Comparison of ENCODE assay signal across 13 mouse cellular contexts in genomic region chr5:128951472-128951871, GRCm38 (mm10). TPM values are rescaled to one million over a fixed set of nuclear protein-coding genes. Genes with fewer than 3 reads are reported as not detected.
A peak's percentile ranks its signal among the peaks of the same experiment; 100 is the strongest.
DNase-seq lines count a peak whose midpoint lies in the region; ATAC-seq lines count a peak whose summit lies in the region.
"Had no signal": no experiment of that assay in that cellular context is flagged by ENCODE, and none has a peak within 500 bp of the region (broad histone marks: within the 10 kb centered on the region; RNA-seq: fewer than 3 reads in every experiment).

No protein-coding gene starts in this region.

- H3K9ac ChIP-seq in heart, embryonic 14.5 days (ENCODE audit: low read length): no peak overlapping the region
- H3K9ac ChIP-seq in embryonic facial prominence, embryonic 13.5 days: no peak overlapping the region
- peak overlapping the region; percentile 85 for H3K9ac ChIP-seq in hindbrain, embryonic 14.5 days
- peak overlapping the region; percentile 84 for H3K9ac ChIP-seq in midbrain, embryonic 16.5 days (ENCODE audit: low read depth, low read length)

- 0 out of 4 replicates have a peak, but pooled peaks cover 0 to 4% of the 10 kb centered on the region in 2 experiments for H3K4me1 ChIP-seq in heart, embryonic 14.5 days (ENCODE audit: control insufficient read depth in 2 of 2, insufficient read depth in 2 of 2, low read length in 2 of 2)
- H3K4me1 ChIP-seq in embryonic facial prominence, embryonic 13.5 days: peaks cover 16% of the 10 kb centered on the region
- peaks cover 12% of the 10 kb centered on the region; the same call in 1 of the 2 replicates for H3K4me1 ChIP-seq in hindbrain, embryonic 14.5 days (replicated peaks; ENCODE audit: control insufficient read depth, insufficient read depth, low read length)
- peaks cover 17% of the 10 kb centered on the region for H3K4me1 ChIP-seq in midbrain, embryonic 16.5 days (ENCODE audit: control insufficient read depth, insufficient read depth, low read length)

- H3K27ac ChIP-seq in heart, embryonic 14.5 days (replicated peaks in 1 of 2; ENCODE audit: control insufficient read depth in 1 of 2, insufficient read depth in 1 of 2, low read depth in 2 of 2, low read length in 2 of 2): no peak overlapping the region
- H3K27ac ChIP-seq in embryonic facial prominence, embryonic 13.5 days: no peak overlapping the region
- H3K27ac ChIP-seq in hindbrain, embryonic 14.5 days: no peak overlapping the region
- H3K27ac ChIP-seq in midbrain, embryonic 16.5 days (ENCODE audit: low read length): peak overlapping the region; percentile 17; the same call in 1 of the 2 replicates

- H3K36me3 ChIP-seq in heart, embryonic 14.5 days (ENCODE audit: control insufficient read depth, insufficient read depth, low read length): no peaks in the 10 kb centered on the region
- no peaks in the 10 kb centered on the region for H3K36me3 ChIP-seq in embryonic facial prominence, embryonic 13.5 days
- no peaks in the 10 kb centered on the region for H3K36me3 ChIP-seq in hindbrain, embryonic 14.5 days (replicated peaks; ENCODE audit: control insufficient read depth, insufficient read depth)
- H3K36me3 ChIP-seq in midbrain, embryonic 16.5 days (ENCODE audit: control insufficient read depth, insufficient read depth, low read length): no peaks in the 10 kb centered on the region

- H3K27me3 ChIP-seq in heart, embryonic 14.5 days (ENCODE audit: control insufficient read depth, insufficient read depth, low read length): peaks cover 7% of the 10 kb centered on the region
- H3K27me3 ChIP-seq in embryonic facial prominence, embryonic 13.5 days: peaks cover 33% of the 10 kb centered on the region
- H3K27me3 ChIP-seq in hindbrain, embryonic 14.5 days (ENCODE audit: control insufficient read depth, insufficient read depth, low read length): no peaks in the 10 kb centered on the region
- no peaks in the 10 kb centered on the region for H3K27me3 ChIP-seq in midbrain, embryonic 16.5 days (ENCODE audit: control insufficient read depth, insufficient read depth, low read depth, low read length)

- H3K4me2 ChIP-seq in heart, embryonic 14.5 days (ENCODE audit: low read length): no peak overlapping the region; the same call in 1 of the 2 replicates
- H3K4me2 ChIP-seq in embryonic facial prominence, embryonic 13.5 days: peak overlapping the region; percentile 77
- H3K4me2 ChIP-seq in hindbrain, embryonic 14.5 days (replicated peaks): peak overlapping the region; percentile 78
- peak overlapping the region; percentile 75 for H3K4me2 ChIP-seq in midbrain, embryonic 16.5 days (ENCODE audit: low read length)

- DNase-seq in heart, adult 9 months (ENCODE audit: low spot score in 2 of 2): no peak
- no peak for DNase-seq in hindbrain, embryonic 14.5 days (ENCODE audit: low spot score)
- no peak for DNase-seq in thymus, postnatal 10 days (ENCODE audit: low spot score in 2 of 2)
- no peak for DNase-seq in lung, postnatal 4 days
- DNase-seq in kidney, postnatal 25 days: no peak
- DNase-seq: B cell, adult 2 months; heart, adult 11 months; kidney, adult 2 months; lung, postnatal 36 days had no signal

- ATAC-seq in heart, embryonic 14.5 days (ENCODE audit: insufficient number of reproducible peaks, insufficient read depth, low FRiP score, low read depth): 0 out of 2 replicates have a peak, but pooled peaks have one; percentile 28
- no peak for ATAC-seq in embryonic facial prominence, embryonic 13.5 days (ENCODE audit: insufficient number of reproducible peaks, insufficient read depth, low FRiP score, low TSS enrichment, low read depth)
- ATAC-seq in hindbrain, embryonic 14.5 days (ENCODE audit: low FRiP score): no peak
- no peak for ATAC-seq in midbrain, embryonic 16.5 days

- WGBS in heart, embryonic 14.5 days: 28% methylated on average over 4 of the region's 4 CpGs
- WGBS in embryonic facial prominence, embryonic 13.5 days: 30% methylated on average over 4 of the region's 4 CpGs
- WGBS in hindbrain, embryonic 14.5 days: 43% methylated on average over 4 of the region's 4 CpGs
- 43% methylated on average over 4 of the region's 4 CpGs for WGBS in midbrain, embryonic 16.5 days

- H3K9me3 ChIP-seq in heart, embryonic 14.5 days (ENCODE audit: control insufficient read depth, low read length): 0 out of 2 replicates have a peak, but pooled peaks cover 2% of the 10 kb centered on the region
- no peaks in the 10 kb centered on the region for H3K9me3 ChIP-seq in embryonic facial prominence, embryonic 13.5 days
- peaks cover 7% of the 10 kb centered on the region; the same call in 1 of the 2 replicates for H3K9me3 ChIP-seq in hindbrain, embryonic 14.5 days (ENCODE audit: control insufficient read depth, low read length)
- no peaks in the 10 kb centered on the region for H3K9me3 ChIP-seq in midbrain, embryonic 16.5 days (replicated peaks; ENCODE audit: control insufficient read depth, low read length, poor library complexity, severe bottlenecking)

- no peak overlapping the region for H3K4me3 ChIP-seq in heart, embryonic 14.5 days (ENCODE audit: control insufficient read depth in 1 of 2, insufficient read depth in 1 of 2, low read depth in 1 of 2, low read length in 2 of 2)
- H3K4me3 ChIP-seq in embryonic facial prominence, embryonic 13.5 days: 0 out of 2 replicates have a peak overlapping the region, but pooled peaks have one; percentile 42
- peak overlapping the region; percentile 52 for H3K4me3 ChIP-seq in hindbrain, embryonic 14.5 days (replicated peaks; ENCODE audit: low read length)
- peak overlapping the region; percentile 59 for H3K4me3 ChIP-seq in midbrain, embryonic 16.5 days (ENCODE audit: low read depth, low read length)

RNA-seq across cellular contexts. Expression of gene Rimbp2, which starts 1.8 kb away (rescaled TPM):
- 0.54 and 0.63 TPM in 2 replicates for polyA plus RNA-seq in heart, embryonic 14.5 days (2014; fragmentation: Nextera tagmentation; extraction: Ambion mirVana)
- polyA plus RNA-seq in embryonic facial prominence, embryonic 13.5 days (2015; fragmentation: Nextera tagmentation; extraction: Ambion mirVana): 0.18 and 0.19 TPM in 2 replicates
- 8.1 and 8.9 TPM in 2 replicates for polyA plus RNA-seq in hindbrain, embryonic 14.5 days (2014; fragmentation: Nextera tagmentation; extraction: Ambion mirVana)
- polyA plus RNA-seq in midbrain, embryonic 16.5 days (2015; fragmentation: Nextera tagmentation; extraction: Ambion mirVana): 6.2 and 6.8 TPM in 2 replicates
- polyA plus RNA-seq: liver, adult 2 months had no signal

RNA-seq across cellular contexts. Expression of gene Stx2, which starts 56.9 kb away (rescaled TPM):
- 21.3 and 21.4 TPM in 2 replicates for polyA plus RNA-seq in heart, embryonic 14.5 days (2014; fragmentation: Nextera tagmentation; extraction: Ambion mirVana)
- polyA plus RNA-seq in embryonic facial prominence, embryonic 13.5 days (2015; fragmentation: Nextera tagmentation; extraction: Ambion mirVana): 27.5 and 30.7 TPM in 2 replicates
- polyA plus RNA-seq in hindbrain, embryonic 14.5 days (2014; fragmentation: Nextera tagmentation; extraction: Ambion mirVana): 15.0 and 15.2 TPM in 2 replicates
- 14.8 TPM in 2 replicates for polyA plus RNA-seq in midbrain, embryonic 16.5 days (2015; fragmentation: Nextera tagmentation; extraction: Ambion mirVana)

Comparison
In these comparisons a context has a peak if more than half of its experiments do, and no peak if none do; other contexts are left out.
1. H3K4me3 ChIP-seq: peak in embryonic facial prominence, embryonic 13.5 days (single experiment), hindbrain, embryonic 14.5 days (single experiment) and midbrain, embryonic 16.5 days (single experiment); none in heart, embryonic 14.5 days (0 of 2).
2. H3K9ac ChIP-seq: peak in hindbrain, embryonic 14.5 days (single experiment) and midbrain, embryonic 16.5 days (single experiment); none in heart, embryonic 14.5 days (single experiment) and embryonic facial prominence, embryonic 13.5 days (single experiment).